Mouse (Mus musculus): ENCODE results near the gene E130208F15Rik.

E130208F15Rik gene

GRCm38 (mm10) chr7:30321539-30322284 is at the start of gene E130208F15Rik:
E130208F15Rik (plus strand) TSS chr7:30321740.
- DNase-seq (ENCODE audit: low spot score in 2 of 2), result peak; percentile 51 to 79

GRCm38 (mm10) chr7:30274383-30274782 is 47.2 kb upstream of the E130208F15Rik start:
- DNase-seq (ENCODE audit: low spot score in 2 of 2), result no peak

- DNase-seq (ENCODE audit: low spot score in 2 of 2), result no peak
Observed at GRCm38 (mm10) chr7:30278911-30279310, 42.6 kb upstream of the E130208F15Rik start.

GRCm38 (mm10) chr7:30279536-30279935 is 42.0 kb upstream of the E130208F15Rik start:
- no peak for DNase-seq (ENCODE audit: low spot score in 2 of 2)

- DNase-seq (ENCODE audit: low spot score in 2 of 2), result peak; percentile 85 to 92
Observed at GRCm38 (mm10) chr7:30279951-30280669, 41.4 kb upstream of the E130208F15Rik start, which contains the start of the genes Thap8 and Wdr62. Thap8 (plus strand) TSS chr7:30280094. Wdr62 (minus strand) TSS chr7:30280419.

GRCm38 (mm10) chr7:30280670-30281138 is 40.8 kb upstream of the E130208F15Rik start:
- DNase-seq (ENCODE audit: low spot score in 2 of 2), result peak; percentile 80 to 89

- DNase-seq (ENCODE audit: low spot score in 2 of 2), result no peak
Observed at GRCm38 (mm10) chr7:30281522-30281921, 40.0 kb upstream of the E130208F15Rik start.

- DNase-seq (ENCODE audit: low spot score in 2 of 2), result no peak
Observed at GRCm38 (mm10) chr7:30282740-30283139, 38.8 kb upstream of the E130208F15Rik start.

GRCm38 (mm10) chr7:30286701-30287410 is 34.7 kb upstream of the E130208F15Rik start:
- DNase-seq (ENCODE audit: low spot score in 2 of 2), result peak in 1 of 2 experiments; percentile 35

- no peak for DNase-seq (ENCODE audit: low spot score in 2 of 2)
Observed at GRCm38 (mm10) chr7:30288046-30288445, 33.5 kb upstream of the E130208F15Rik start.

- no peak for DNase-seq (ENCODE audit: low spot score in 2 of 2)
Observed at GRCm38 (mm10) chr7:30289071-30289713, 32.3 kb upstream of the E130208F15Rik start.

- DNase-seq (ENCODE audit: low spot score in 2 of 2), result no peak
Observed at GRCm38 (mm10) chr7:30289714-30290399, 31.7 kb upstream of the E130208F15Rik start.

GRCm38 (mm10) chr7:30291215-30292131 is 30.1 kb upstream of the E130208F15Rik start, which contains the start of gene Clip3:
Clip3 (plus strand) TSS chr7:30291728.
- DNase-seq (ENCODE audit: low spot score in 2 of 2), result peak; percentile 46 to 68

- DNase-seq (ENCODE audit: low spot score in 2 of 2), result no peak
Observed at GRCm38 (mm10) chr7:30293795-30294194, 27.7 kb upstream of the E130208F15Rik start.

- DNase-seq (ENCODE audit: low spot score in 2 of 2), result no peak
Observed at GRCm38 (mm10) chr7:30294296-30294695, 27.2 kb upstream of the E130208F15Rik start.

GRCm38 (mm10) chr7:30295103-30295502 is 26.4 kb upstream of the E130208F15Rik start:
- DNase-seq (ENCODE audit: low spot score in 2 of 2), result peak in 1 of 2 experiments; percentile 51

GRCm38 (mm10) chr7:30296816-30297215 is 24.7 kb upstream of the E130208F15Rik start:
- no peak for DNase-seq (ENCODE audit: low spot score in 2 of 2)

- no peak for DNase-seq (ENCODE audit: low spot score in 2 of 2)
Observed at GRCm38 (mm10) chr7:30297266-30297665, 24.3 kb upstream of the E130208F15Rik start.

- DNase-seq (ENCODE audit: low spot score in 2 of 2), result no peak
Observed at GRCm38 (mm10) chr7:30300914-30301313, 20.6 kb upstream of the E130208F15Rik start.
